Mouse (Mus musculus): ENCODE measurements around the gene Lrrc20.

GRCm38 (mm10) chr10:61448834-61449233 lies 26.8 kb upstream of the Lrrc20 start:
- no peak for TF ChIP-seq CTCF (IDR thresholded peaks at IDR 0.05; ENCODE audit: control insufficient read depth, insufficient read depth, insufficient read length)
- TF ChIP-seq USF1 (IDR thresholded peaks at IDR 0.05; ENCODE audit: low read depth): no peak
